Mouse (Mus musculus) G1E (cell line): ENCODE measurements at regions not wholly inside any gene's neighbourhood (a gene's known extent, or its start where the extent isn't known, plus 50 kb on each side); places are given as distances from the start of the nearest gene placed in this dataset.

Experiments used
- ATAC-seq: 2 replicates; pipeline ENCODE4 v1.8.0; 2016; ENCODE audit warnings: mild to moderate bottlenecking; ENCODE audit not compliant: insufficient number of reproducible peaks, poor library complexity, low FRiP score, severe bottlenecking; ENCODE audit errors: extremely low read depth
- DNase-seq: peaks from one replicate; pipeline ENCODE4 v3.0.0; 2012; ENCODE audit warnings: low spot score
- H3K27me3 ChIP-seq: 2 replicates; pipeline ENCODE4 v1.6.1; 2012; ENCODE audit warnings: mild to moderate bottlenecking, low read length, inconsistent platforms; ENCODE audit not compliant: insufficient read depth
- H3K36me3 ChIP-seq: replicated peaks from 2 replicates; pipeline ENCODE3; 2012; ENCODE audit warnings: mild to moderate bottlenecking, inconsistent platforms
- H3K4me1 ChIP-seq: 2 replicates; pipeline ENCODE4 v1.6.1; 2012; ENCODE audit warnings: low read depth, low read length, inconsistent platforms, mixed read lengths; ENCODE audit not compliant: insufficient read depth
- H3K4me3 ChIP-seq: 2 replicates; pipeline ENCODE4 v1.5.1; 2012; ENCODE audit warnings: low read depth, mild to moderate bottlenecking, inconsistent platforms, low read length, moderate library complexity, mixed read lengths
- H3K9me3 ChIP-seq: replicated peaks from 2 replicates; pipeline ENCODE4 v1.6.1; 2012; ENCODE audit warnings: inconsistent platforms
- CTCF ChIP-seq: IDR thresholded peaks from 2 replicates; pipeline ENCODE4 v1.5.1; 2012; ENCODE audit warnings: low read depth, low read length, inconsistent platforms, mixed read lengths
- GATA1 ChIP-seq: IDR thresholded peaks from 2 replicates; pipeline ENCODE4 v1.6.1; 2012; ENCODE audit warnings: borderline replicate concordance, low read length, inconsistent platforms, mixed read lengths
- GATA2 ChIP-seq: IDR thresholded peaks from 2 replicates; pipeline ENCODE4 v1.6.1; 2012; ENCODE audit warnings: low read depth, low read length, inconsistent platforms, borderline replicate concordance
- POLR2AphosphoS5 ChIP-seq: IDR thresholded peaks from 2 replicates; pipeline ENCODE4 v1.6.1; 2012; ENCODE audit warnings: low read depth, low read length, inconsistent platforms; ENCODE audit not compliant: insufficient replicate concordance
- TAL1 ChIP-seq: conservative IDR thresholded peaks from 2 replicates; pipeline ENCODE4 v1.6.1; 2012; ENCODE audit warnings: low read depth, low read length, inconsistent platforms, mixed read lengths

GRCm38 (mm10) chr10:9291456-9292146, 383.4 kb downstream of the Samd5 start:
- DNase-seq (no peak), ATAC-seq (no peak)
- Histone ChIP-seq H3K9me3 (no peaks in the 10 kb centered on the region), H3K4me1 (no peaks in the 10 kb centered on the region), H3K36me3 (no peaks in the 10 kb centered on the region), H3K4me3 (no peak overlapping the region), H3K27me3 (no peaks in the 10 kb centered on the region)
- TF ChIP-seq TAL1 (no peak), GATA2 (no peak), POLR2AphosphoS5 (no peak), GATA1 (no peak), CTCF (no peak)

GRCm38 (mm10) chr10:9272940-9273339, 387.1 kb upstream of the Sash1 start:
- no peak for TF ChIP-seq GATA1
- no peak for TF ChIP-seq TAL1
- no peak for TF ChIP-seq CTCF
- TF ChIP-seq POLR2AphosphoS5 = no peak
- TF ChIP-seq GATA2 = no peak
- Histone ChIP-seq H3K27me3 (no peaks in the 10 kb centered on the region), H3K36me3 (no peaks in the 10 kb centered on the region), H3K4me1 (no peaks in the 10 kb centered on the region), H3K4me3 (no peak overlapping the region), H3K9me3 (peaks cover 7% of the 10 kb centered on the region)
- ATAC-seq (no peak), DNase-seq (no peak)

DNA sequence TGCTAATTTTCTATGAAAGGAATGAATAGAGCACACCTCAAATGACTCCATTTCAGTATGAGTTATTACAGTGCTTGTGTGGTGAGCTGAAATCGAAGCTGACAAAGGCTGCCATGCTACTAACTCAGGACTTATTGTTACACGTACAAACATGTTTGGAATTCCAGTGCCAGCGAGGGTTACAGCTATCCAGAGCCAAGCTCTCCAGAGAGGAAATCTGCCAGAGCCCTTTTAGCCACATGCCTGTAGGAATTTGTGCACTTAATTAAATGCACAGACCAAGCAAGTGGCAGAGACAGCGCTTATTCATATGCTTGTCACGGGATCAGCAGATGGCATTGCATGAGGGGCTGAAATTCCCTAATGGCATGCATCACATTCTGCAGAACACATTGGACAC, 386.4 kb upstream of the Sash1 start:
- Histone ChIP-seq H3K9me3 (peaks cover 4% of the 10 kb centered on the region), H3K4me3 (no peak overlapping the region), H3K4me1 (no peaks in the 10 kb centered on the region), H3K27me3 (no peaks in the 10 kb centered on the region), H3K36me3 (no peaks in the 10 kb centered on the region)
- no peak for ATAC-seq
- TF ChIP-seq POLR2AphosphoS5 (no peak), GATA1 (no peak), TAL1 (no peak), GATA2 (no peak), CTCF (no peak)
- DNase-seq = no peak

DNA sequence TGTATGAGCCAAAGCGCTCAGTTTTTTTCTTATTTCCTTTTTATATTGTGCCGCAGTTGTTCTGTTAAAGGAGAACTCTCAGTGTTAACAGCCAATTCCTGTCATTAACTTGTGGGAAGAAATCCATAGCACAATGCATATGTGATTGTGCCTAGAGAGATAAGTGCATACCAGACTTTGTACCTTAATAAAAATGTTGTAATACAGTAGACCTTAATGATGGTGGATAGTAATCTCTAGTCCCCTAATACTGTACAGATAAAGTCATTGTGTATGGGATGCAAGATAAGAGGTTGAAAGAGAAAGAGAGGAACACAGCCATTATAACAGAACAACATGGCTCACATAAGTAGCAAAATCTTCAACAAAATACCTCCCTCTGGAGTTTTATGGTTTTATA, 379.7 kb upstream of the Sash1 start:
- TF ChIP-seq GATA1 = no peak
- ATAC-seq (no peak), DNase-seq (no peak)
- Histone ChIP-seq H3K27me3 (no peaks in the 10 kb centered on the region), H3K4me1 (no peaks in the 10 kb centered on the region), H3K36me3 (no peaks in the 10 kb centered on the region), H3K9me3 (peaks cover 3% of the 10 kb centered on the region), H3K4me3 (no peak overlapping the region)

DNA sequence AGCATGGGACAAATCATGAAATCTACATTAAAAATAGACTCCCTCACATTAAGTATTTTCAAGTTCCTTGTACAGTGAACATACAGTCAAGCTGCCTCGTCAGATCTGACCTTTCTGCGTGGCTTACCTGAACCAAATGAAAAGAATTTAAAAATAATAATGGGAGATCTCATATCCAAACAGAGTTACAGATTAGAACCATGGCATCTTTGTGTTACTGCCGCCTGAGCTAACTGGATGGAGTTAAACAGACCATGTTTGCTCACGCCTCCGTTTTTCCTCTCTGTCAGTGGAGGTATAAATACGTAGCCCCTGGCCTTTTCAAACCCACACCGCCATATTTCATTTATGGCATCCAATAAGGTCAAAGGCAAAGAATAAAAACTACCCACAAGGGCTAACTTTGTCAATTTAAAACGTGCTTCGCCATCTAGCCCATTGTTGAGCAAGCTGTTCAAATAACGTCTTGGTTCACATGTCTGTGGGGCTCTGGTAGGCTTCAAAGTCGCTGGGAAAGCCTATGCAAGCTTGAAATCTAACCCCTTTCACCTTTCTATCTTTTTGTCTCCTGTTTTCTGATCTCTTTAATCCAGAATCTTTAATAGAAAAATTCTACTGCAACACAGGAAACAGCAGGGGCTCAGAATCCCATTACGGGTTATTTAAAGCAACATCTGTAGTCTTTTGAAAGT, 378.6 kb upstream of the Sash1 start:
- Histone ChIP-seq H3K4me1 (no peaks in the 10 kb centered on the region), H3K4me3 (no peak overlapping the region), H3K27me3 (no peaks in the 10 kb centered on the region), H3K36me3 (no peaks in the 10 kb centered on the region), H3K9me3 (peaks cover 3% of the 10 kb centered on the region)
- no peak for TF ChIP-seq CTCF
- TF ChIP-seq POLR2AphosphoS5 = no peak
- no peak for TF ChIP-seq TAL1
- no peak for TF ChIP-seq GATA2
- TF ChIP-seq GATA1 = no peak
- ATAC-seq = no peak
- no peak for DNase-seq

DNA sequence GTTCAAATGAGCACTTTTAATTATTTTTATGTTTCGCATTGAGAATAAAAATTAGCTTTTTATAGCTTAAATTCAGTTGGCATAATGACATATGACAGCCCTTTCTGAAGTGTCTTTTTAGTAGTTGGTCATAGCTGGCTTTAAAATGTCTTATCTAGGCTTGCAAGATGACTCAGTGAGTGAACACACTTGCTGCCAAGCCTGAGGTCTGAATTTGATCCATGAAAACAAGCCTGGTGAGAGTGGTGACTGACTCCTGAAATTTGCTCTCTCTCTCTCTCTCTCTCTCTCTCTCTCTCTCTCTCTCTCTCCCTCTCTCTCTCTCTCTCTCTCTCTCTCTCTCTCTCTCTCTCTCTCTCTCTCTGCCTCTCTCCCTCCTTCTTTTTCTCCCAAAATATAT, 372.8 kb upstream of the Sash1 start:
- H3K9me3 ChIP-seq = peaks cover under 1% of the 10 kb centered on the region; the same call in 1 of the 2 replicates
- TF ChIP-seq POLR2AphosphoS5 (no peak), TAL1 (no peak)
- H3K27me3 ChIP-seq = no peaks in the 10 kb centered on the region
- no peaks in the 10 kb centered on the region for H3K4me1 ChIP-seq
- ATAC-seq (no peak), DNase-seq (no peak)
- H3K4me3 ChIP-seq = no peak overlapping the region
- H3K36me3 ChIP-seq = no peaks in the 10 kb centered on the region

- H3K36me3 ChIP-seq = no peaks in the 10 kb centered on the region
- no peaks in the 10 kb centered on the region for H3K27me3 ChIP-seq
- ATAC-seq (no peak), DNase-seq (no peak)
- no peak overlapping the region for H3K4me3 ChIP-seq
- peaks cover 8% of the 10 kb centered on the region for H3K9me3 ChIP-seq
- no peak for TF ChIP-seq CTCF
- no peak for TF ChIP-seq GATA2
- no peak for TF ChIP-seq GATA1
- no peak for TF ChIP-seq POLR2AphosphoS5
- TF ChIP-seq TAL1 = no peak
- H3K4me1 ChIP-seq = no peaks in the 10 kb centered on the region
Observed at GRCm38 (mm10) chr10:9252941-9253217, 367.0 kb upstream of the Sash1 start.
